Mouse (Mus musculus) limb, embryonic 13.5 days (tissue): ENCODE results near the gene Egln2. TPM values are rescaled to one million over a fixed set of nuclear protein-coding genes. Genes with fewer than 3 reads are reported as not detected.

Source experiments
- ATAC-seq: fragments of 200-750 bp; cut with Nextera tagmentation; 2 replicates; pipeline ENCODE4 v1.8.0; 2017; ENCODE audit warnings: low read depth, moderate number of reproducible peaks, moderate TSS enrichment; ENCODE audit not compliant: low FRiP score
- H3K27ac ChIP-seq: fragments of 300-500 bp; sonication (generic); 2 replicates; pipeline ENCODE4 v1.5.1; 2015; ENCODE audit warnings: inconsistent platforms, mild to moderate bottlenecking, moderate library complexity
- H3K27me3 ChIP-seq: fragments of 300-500 bp; sonication (generic); 2 replicates; pipeline ENCODE4 v1.6.1; 2015; ENCODE audit warnings: mild to moderate bottlenecking, inconsistent platforms
- H3K36me3 ChIP-seq: fragments of 300-500 bp; sonication (generic); 2 replicates; pipeline ENCODE4 v1.6.1; 2015; ENCODE audit warnings: inconsistent platforms, mild to moderate bottlenecking, moderate library complexity
- H3K4me1 ChIP-seq: fragments of 300-500 bp; sonication (generic); 2 replicates; pipeline ENCODE4 v1.6.1; 2015; ENCODE audit warnings: inconsistent platforms
- H3K4me2 ChIP-seq: fragments of 300-500 bp; sonication (generic); replicated peaks from 2 replicates; pipeline ENCODE4 v1.6.1; 2015; ENCODE audit warnings: inconsistent platforms, mild to moderate bottlenecking, moderate library complexity
- H3K4me3 ChIP-seq: fragments of 300-500 bp; sonication (generic); 2 replicates; pipeline ENCODE4 v1.5.1; 2015; ENCODE audit warnings: moderate library complexity, mild to moderate bottlenecking, inconsistent platforms
- H3K9ac ChIP-seq: fragments of 300-500 bp; sonication (generic); 2 replicates; pipeline ENCODE4 v1.6.1; 2015; ENCODE audit warnings: mild to moderate bottlenecking, inconsistent platforms
- H3K9me3 ChIP-seq: fragments of 300-500 bp; sonication (generic); 2 replicates; pipeline ENCODE4 v1.6.1; 2016; ENCODE audit warnings: inconsistent platforms
- WGBS: fragments of 180-500 bp; shearing (Covaris S2); methylation state at CpG from one replicate; pipeline ENCODE4 v1.1.7; 2015; 5-methylcytosine and 5-hydroxymethylcytosine counted together
- polyA plus RNA-seq: library from polyadenylated mRNA; unstranded; fragments of >200 nt; fragmentation: Nextera tagmentation; extraction: Ambion mirVana; gene quantifications from 2 replicates; pipeline ENCODE4 v1.2.1, GENCODE M21; 2015

The Egln2 gene
- 74.3 and 76.0 TPM in 2 replicates for polyA plus RNA-seq

DNA sequence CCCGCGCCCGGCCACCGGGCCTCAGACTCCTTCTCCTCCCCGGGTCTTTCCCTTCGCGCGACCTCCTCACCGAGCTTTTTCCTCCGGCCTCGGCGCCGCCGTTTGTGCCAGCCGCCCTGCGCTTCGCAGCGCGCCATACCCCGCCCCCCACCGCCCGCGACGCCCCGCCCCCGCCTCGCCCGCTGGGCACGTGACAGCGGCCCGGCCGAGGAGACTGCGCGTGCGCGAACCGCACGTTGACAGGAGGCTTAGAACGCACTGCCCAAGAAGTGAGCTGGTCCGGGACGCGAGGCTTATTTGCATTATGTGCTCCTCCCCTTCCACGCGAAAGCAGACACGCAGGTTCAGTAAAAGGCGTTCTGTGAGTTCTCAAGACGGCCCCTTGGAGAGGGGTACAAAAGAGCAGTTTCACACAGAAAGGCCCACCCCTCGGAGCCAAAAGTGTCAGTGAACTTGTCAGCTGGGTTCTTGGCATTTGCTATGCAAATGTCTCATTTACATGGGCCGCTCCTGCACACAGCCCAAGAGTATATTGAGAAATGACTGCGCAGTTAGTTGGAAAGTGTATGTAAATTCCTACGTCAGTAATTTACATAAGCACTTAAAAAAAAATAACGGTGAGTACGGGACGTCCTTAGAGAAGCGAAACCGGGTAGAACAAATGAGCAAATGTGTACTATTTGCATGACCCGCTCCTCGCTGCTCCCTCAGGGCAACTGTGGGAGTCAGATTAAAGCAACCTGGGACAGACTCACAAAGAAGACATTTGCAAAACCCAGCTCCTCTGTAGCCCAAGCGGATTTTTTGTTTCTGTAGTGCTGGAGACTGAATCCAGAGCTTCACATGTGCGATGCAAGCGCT, at the start of gene Egln2:
TSS of gene Egln2 (minus strand) at position 189 of the 861 bp plus-strand sequence.
- peak within 1 kb of the TSS; percentile 60 for H3K4me3 ChIP-seq

DNA sequence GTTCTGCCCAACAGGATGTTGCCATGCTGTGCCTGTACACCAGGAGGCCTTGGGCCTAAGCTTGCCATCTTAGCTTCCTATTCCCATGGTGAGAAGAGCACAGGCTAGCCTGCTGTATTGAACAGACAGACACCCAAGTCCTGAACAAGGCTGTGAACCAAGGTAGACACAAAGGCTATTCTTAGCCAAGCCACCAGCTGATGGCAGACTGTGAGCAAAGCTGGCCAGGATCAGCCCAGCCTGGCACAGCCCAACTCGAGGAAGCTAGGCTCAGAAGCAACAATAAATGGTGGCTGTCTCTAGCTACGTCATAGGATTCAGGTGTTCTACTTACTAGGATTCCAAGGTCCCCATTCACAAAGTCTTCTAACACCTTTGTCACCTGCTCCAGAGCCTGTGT, 46.0 kb upstream of the Egln2 start:
- H3K36me3 ChIP-seq, result peaks cover 86% of the 10 kb centered on the region
- no peak overlapping the region for H3K4me3 ChIP-seq
- H3K27me3 ChIP-seq, result no peaks in the 10 kb centered on the region
- no peak overlapping the region for H3K9ac ChIP-seq
- ATAC-seq, result no peak
- H3K4me1 ChIP-seq, result no peaks in the 10 kb centered on the region
- H3K9me3 ChIP-seq, result no peaks in the 10 kb centered on the region
- H3K27ac ChIP-seq, result no peak overlapping the region
- H3K4me2 ChIP-seq, result no peak overlapping the region
- WGBS, result 82% methylated on average over 2 of the region's 2 CpGs

More for the DNA sequence above, at the start of gene Egln2:
- peaks cover 47% of the 10 kb centered on the region for H3K4me1 ChIP-seq
- peaks cover 61% of the 10 kb centered on the region for H3K36me3 ChIP-seq
- no peaks in the 10 kb centered on the region for H3K27me3 ChIP-seq
- no peaks in the 10 kb centered on the region for H3K9me3 ChIP-seq
- ATAC-seq, result peak; percentile 89
- H3K27ac ChIP-seq, result peak within 1 kb of the TSS; percentile 95
- H3K9ac ChIP-seq, result peak within 1 kb of the TSS; percentile 75
- peak within 1 kb of the TSS; percentile 83 for H3K4me2 ChIP-seq
- WGBS, result 2% methylated on average over 61 of the region's 61 CpGs

DNA sequence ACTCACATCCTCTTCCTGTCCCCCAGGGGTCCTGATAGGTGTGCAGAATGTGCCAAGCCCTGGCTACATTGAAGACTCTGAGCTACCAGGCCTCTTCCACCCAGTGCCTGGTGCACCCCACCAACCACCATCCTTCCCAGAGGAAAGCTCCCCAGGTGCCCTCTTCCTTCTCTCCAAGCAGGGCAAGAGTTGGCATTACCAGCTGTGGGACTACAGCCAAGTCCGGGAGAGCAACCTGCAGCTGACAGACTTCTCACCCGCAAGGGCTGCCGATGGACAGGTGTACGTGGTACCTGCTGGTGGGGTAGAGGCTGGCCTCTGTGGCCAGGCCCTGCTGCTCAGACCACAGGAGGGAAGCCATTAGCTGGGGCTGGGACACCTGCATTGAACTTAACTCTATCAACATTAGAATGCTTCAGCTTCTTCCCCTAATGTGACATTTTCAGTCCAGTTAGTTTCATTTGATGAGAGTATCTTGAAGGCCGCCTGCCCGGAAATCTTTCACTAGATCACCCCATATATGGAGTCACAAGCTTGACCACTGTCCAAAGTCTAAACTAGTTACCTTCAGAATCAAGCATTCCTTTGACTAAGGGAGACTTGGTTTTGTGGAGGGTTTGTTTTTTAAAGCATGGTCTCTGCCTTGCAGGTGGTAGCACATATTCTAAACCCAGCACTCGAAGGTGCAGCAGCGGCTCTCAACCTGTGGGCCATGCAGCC, 37.3 kb upstream of the Egln2 start:
- no peaks in the 10 kb centered on the region for H3K27me3 ChIP-seq
- H3K36me3 ChIP-seq, result peaks cover 63% of the 10 kb centered on the region
- no peaks in the 10 kb centered on the region for H3K4me1 ChIP-seq
- no peaks in the 10 kb centered on the region for H3K9me3 ChIP-seq
- no peak for ATAC-seq
- no peak overlapping the region for H3K9ac ChIP-seq
- H3K4me2 ChIP-seq, result no peak overlapping the region
- 96% methylated on average over 8 of the region's 8 CpGs for WGBS
- no peak overlapping the region for H3K27ac ChIP-seq
- H3K4me3 ChIP-seq, result no peak overlapping the region

DNA sequence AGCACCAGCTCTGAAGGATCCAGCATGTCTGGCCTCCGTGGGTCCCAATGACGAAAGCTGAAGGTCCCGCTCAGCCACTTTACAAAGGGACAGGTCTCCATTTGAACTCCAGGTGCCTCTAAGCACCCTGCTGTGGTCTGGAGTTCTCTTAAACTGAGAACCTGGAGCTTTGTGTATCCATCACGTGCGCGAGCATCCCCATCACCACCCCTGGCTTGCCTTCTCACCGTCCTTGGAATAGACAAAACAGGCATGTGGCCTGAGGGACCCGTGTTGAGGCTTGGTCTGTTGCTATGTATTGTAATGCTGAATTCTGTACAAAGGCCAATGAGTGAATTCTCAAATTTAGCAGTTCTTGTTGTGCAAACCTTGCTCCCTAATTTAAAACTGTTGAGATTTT, 32.2 kb upstream of the Egln2 start:
- Histone ChIP-seq H3K9me3 (no peaks in the 10 kb centered on the region), H3K27ac (no peak overlapping the region), H3K4me3 (no peak overlapping the region), H3K4me1 (peaks cover 11% of the 10 kb centered on the region), H3K36me3 (peaks cover 40% of the 10 kb centered on the region), H3K4me2 (no peak overlapping the region), H3K9ac (no peak overlapping the region), H3K27me3 (no peaks in the 10 kb centered on the region)
- no peak for ATAC-seq
- WGBS, result 91% methylated on average over 8 of the region's 8 CpGs

DNA sequence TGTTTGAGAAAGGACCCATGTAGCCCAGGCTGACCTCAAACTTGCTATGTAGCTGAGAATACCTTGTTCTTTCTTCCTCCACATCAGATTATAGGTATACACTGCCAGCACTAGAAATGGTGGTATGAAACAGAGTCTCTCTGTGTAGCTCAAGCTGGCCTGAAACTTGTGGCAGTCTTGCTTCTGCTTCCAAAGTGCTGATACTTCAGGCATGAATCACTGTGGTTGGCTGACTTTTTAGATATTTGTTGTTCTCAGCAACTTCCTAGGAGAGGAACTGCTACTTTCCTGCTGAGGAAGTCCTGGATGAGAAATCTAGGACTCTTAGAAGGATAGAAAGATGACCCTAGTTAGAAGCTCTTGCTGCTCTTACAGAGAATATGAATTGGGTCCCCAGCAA, 31.8 kb upstream of the Egln2 start:
- Histone ChIP-seq H3K36me3 (peaks cover 40% of the 10 kb centered on the region), H3K9me3 (no peaks in the 10 kb centered on the region), H3K9ac (no peak overlapping the region), H3K27me3 (no peaks in the 10 kb centered on the region), H3K4me3 (no peak overlapping the region), H3K4me2 (no peak overlapping the region), H3K27ac (no peak overlapping the region), H3K4me1 (peaks cover 16% of the 10 kb centered on the region)
- ATAC-seq, result no peak

DNA sequence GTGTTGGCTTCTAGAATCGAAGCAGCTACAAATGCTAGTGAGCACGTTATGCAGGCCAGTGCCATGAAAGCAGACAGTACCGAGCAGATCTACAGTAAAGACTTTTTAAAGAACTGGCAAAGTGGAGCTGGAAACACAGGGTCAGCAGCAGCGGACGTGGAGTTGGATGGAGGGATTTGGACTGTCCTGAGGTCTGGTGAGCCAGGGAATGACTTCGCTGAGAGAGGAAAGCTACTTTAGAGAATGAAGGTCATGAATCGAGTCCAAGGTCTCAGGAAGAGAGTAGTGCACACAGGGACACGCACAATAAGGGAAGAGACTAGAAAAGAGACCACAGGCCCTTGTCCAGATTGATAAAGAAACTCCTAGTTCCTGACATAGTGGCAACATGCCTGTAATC, 31.0 kb upstream of the Egln2 start:
- ATAC-seq, result no peak
- H3K36me3 ChIP-seq, result peaks cover 40% of the 10 kb centered on the region
- H3K27ac ChIP-seq, result no peak overlapping the region
- no peak overlapping the region for H3K9ac ChIP-seq
- H3K4me3 ChIP-seq, result no peak overlapping the region
- no peaks in the 10 kb centered on the region for H3K9me3 ChIP-seq
- 93% methylated on average over 8 of the region's 8 CpGs for WGBS
- no peaks in the 10 kb centered on the region for H3K27me3 ChIP-seq
- peaks cover 18% of the 10 kb centered on the region for H3K4me1 ChIP-seq
- H3K4me2 ChIP-seq, result no peak overlapping the region

DNA sequence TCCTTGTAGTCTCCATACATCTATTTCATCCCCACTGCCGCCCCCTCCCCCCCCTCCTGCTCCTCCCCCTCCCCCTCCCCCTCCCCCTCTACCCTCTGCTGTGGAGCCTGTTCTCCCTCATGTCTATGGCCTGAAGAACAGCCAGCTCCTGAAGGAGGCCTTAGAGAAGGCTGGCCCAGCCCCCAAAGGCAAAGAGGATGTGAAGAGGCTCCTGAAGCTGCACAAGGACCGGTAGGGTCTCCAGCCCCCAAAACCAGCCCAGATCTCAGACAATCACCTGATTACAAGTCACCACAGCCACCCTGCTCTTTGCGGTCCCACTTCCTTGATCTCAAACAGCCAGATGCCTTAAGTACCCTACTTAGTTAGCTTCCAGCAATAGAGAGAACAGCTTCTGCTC, 30.5 kb upstream of the Egln2 start:
- Histone ChIP-seq H3K4me1 (peaks cover 18% of the 10 kb centered on the region), H3K36me3 (peaks cover 41% of the 10 kb centered on the region), H3K4me2 (peak overlapping the region; percentile 69; the same call in 1 of the 2 replicates), H3K27ac (no peak overlapping the region), H3K9me3 (no peaks in the 10 kb centered on the region), H3K9ac (no peak overlapping the region), H3K4me3 (no peak overlapping the region), H3K27me3 (no peaks in the 10 kb centered on the region)
- no peak for ATAC-seq
- 83% methylated on average over 3 of the region's 3 CpGs for WGBS

DNA sequence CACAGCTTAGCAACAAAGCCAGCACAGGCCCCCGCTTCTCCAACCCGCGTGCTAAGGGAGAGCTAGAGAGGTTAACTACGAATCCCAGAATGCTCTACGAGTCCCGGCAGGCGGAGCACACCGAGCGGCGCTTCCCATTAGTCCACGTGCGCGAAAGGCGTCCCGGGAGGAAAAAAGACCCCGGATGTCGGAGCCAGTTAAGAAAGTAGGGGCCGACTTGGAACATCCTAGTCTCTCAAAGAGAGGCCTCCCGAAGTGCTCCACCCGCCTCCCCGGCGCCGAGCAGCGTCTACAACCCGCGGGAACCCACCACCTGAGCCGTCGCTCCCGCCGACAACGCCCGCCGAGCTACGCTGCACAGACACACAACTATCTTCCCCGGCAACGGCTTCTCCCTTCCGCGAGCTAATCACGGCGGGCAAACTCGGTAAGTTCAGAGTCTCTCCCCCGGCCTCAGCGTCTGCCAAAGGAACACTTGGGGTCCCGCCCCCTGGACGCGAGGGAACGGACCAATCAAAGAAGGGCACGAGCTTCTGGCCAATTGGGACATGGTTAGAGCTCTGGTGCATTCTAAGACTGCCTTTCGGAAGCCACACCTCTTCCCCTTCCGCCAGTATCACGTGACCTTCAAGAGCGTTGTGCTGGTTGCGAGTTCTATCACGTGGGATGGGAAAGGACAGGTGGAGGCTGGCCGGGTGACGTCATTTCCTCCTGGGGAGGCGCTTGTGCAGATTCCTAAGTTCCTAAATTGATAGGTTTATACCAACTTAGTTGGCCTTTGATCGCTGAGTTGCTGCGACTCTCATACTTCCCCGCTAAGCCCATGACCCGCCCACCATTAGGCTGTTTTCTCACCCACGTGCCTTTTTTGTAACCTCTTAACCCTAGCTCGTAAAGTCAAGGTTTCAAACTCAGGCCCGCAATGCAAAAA, 29.3 kb upstream of the Egln2 start, which contains the start of the genes BC024978 and Snrpa:
TSS of gene BC024978 (plus strand) at position 101 of the 931 bp plus-strand sequence.
TSS of gene Snrpa (minus strand) at position 591 of the 931 bp plus-strand sequence.
- H3K4me1 ChIP-seq, result peaks cover 18% of the 10 kb centered on the region
- peak within 1 kb of the TSS; percentile 86 for H3K9ac ChIP-seq
- H3K27me3 ChIP-seq, result no peaks in the 10 kb centered on the region
- H3K27ac ChIP-seq, result peak within 1 kb of the TSS; percentile 99
- H3K4me3 ChIP-seq, result peak within 1 kb of the TSS; percentile 80
- H3K36me3 ChIP-seq, result peaks cover 44% of the 10 kb centered on the region
- WGBS, result under 1% methylated on average over 64 of the region's 64 CpGs
- peak within 1 kb of the TSS; percentile 82 for H3K4me2 ChIP-seq
- no peaks in the 10 kb centered on the region for H3K9me3 ChIP-seq
- peak; percentile 99 for ATAC-seq

DNA sequence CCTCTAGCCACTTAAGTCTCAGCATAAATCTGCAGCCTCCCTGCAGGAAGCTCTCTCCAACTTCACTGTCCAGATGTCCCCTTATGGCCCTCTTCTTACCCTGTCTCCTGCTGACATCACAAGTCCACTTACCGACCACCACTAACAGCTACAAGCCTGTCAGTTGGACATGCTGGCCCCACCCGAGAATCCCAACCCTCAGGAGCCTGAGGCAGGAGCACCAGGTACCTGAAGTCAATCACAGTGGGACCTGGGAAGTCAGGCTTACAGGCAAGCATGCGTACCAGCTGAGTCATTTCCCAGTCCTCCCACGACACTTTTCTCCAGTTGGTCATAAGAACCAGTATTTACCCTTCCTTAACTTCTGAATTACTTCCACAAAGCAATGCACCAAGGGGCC, 27.1 kb upstream of the Egln2 start:
- peak overlapping the region; percentile 31; the same call in 1 of the 2 replicates for H3K9ac ChIP-seq
- no peaks in the 10 kb centered on the region for H3K27me3 ChIP-seq
- no peak for ATAC-seq
- no peak overlapping the region for H3K27ac ChIP-seq
- no peak overlapping the region for H3K4me3 ChIP-seq
- no peaks in the 10 kb centered on the region for H3K9me3 ChIP-seq
- peaks cover 18% of the 10 kb centered on the region for H3K4me1 ChIP-seq
- WGBS, result 83% methylated on average over 4 of the region's 4 CpGs
- H3K4me2 ChIP-seq, result peak overlapping the region; percentile 82
- peaks cover 60% of the 10 kb centered on the region for H3K36me3 ChIP-seq

DNA sequence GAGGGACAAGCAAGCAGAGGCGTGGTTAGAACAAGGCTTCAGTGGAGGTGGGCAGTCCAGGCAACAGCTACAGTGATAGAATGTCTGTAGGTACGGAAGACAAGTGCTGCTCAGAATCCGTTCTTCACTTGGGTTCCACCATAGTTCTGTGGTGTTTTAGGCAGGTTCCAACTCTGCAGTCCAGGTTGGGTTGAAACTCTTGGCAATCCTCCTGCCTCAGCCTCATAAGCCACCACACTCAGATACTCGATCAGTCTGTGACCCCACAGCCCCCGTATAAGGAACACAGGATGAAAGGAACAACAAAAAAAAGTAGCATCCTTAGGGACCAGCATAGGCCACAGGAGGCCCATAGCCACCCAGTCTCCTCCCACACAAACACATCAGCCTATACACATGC, 25.8 kb upstream of the Egln2 start:
- ATAC-seq, result no peak
- 92% methylated on average over 5 of the region's 5 CpGs for WGBS
- H3K27ac ChIP-seq, result no peak overlapping the region

DNA sequence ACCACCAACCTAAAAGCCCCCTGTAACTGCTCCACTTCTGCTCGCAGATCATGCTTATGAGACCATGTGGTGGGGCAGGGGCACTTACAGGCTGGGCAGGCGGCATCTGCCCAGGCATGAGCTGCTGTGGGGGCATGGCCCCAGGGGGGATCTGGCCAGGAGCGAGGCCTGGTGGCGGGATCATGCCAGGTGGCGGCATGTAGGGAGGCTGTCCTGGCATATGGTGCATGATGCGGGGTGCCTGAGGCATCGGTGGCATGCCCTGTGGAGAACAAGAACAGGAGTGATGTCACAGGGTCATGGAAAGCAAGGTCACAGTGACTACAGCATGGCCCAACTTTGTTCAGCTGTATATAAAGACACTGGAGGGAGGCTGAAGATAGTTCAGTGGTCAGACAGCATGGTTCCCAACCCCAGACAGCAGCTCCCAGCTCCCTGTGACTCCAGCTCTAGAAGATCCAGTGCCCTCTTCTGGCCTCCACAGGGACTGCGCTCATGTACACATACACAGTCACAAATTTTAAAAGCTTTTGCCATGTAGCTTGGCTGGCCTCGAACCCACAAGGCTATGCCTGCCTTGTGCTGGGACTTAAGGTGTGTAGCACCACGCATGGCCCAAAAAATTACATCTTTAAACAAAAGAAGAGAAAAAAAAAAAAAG, 22.8 kb upstream of the Egln2 start:
- 96% methylated on average over 10 of the region's 10 CpGs for WGBS
- ATAC-seq, result no peak
- Histone ChIP-seq H3K4me3 (no peak overlapping the region), H3K4me2 (no peak overlapping the region), H3K27ac (no peak overlapping the region), H3K36me3 (peaks cover 98% of the 10 kb centered on the region), H3K9ac (no peak overlapping the region), H3K4me1 (peaks cover 11% of the 10 kb centered on the region), H3K27me3 (no peaks in the 10 kb centered on the region), H3K9me3 (no peaks in the 10 kb centered on the region)

More for the DNA sequence above, 25.8 kb upstream of the Egln2 start:
- Histone ChIP-seq H3K36me3 (peaks cover 71% of the 10 kb centered on the region), H3K27me3 (no peaks in the 10 kb centered on the region), H3K4me1 (peaks cover 18% of the 10 kb centered on the region), H3K4me2 (no peak overlapping the region), H3K9ac (no peak overlapping the region), H3K9me3 (no peaks in the 10 kb centered on the region), H3K4me3 (no peak overlapping the region)
